Mouse (Mus musculus): ENCODE results near the gene Tnfrsf18.

The Tnfrsf18 gene

DNA sequence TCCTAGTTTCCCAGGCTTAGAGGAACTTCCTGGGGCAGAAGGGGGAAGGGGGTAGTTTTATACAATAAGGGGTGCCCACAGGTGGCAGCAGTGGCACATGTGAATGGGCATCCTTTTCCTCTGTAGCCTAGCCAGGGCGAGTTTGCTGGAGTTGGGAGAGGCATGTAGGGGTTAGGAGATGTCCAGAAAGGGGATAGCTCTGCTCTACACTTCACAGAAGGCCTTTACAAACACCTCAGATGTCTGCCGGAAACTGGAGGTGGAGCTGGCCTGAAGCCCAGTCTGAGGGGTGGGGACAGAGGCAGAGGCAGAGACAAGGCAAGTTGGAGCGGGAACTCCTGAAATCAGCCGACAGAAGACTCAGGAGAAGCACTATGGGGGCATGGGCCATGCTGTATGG, at the start of gene Tnfrsf18:
Gene Tnfrsf18 (plus strand): TSS at position 152 of the 400 bp plus-strand sequence.
- no peak for DNase-seq (ENCODE audit: extremely low spot score, low read depth, low spot score)

DNA sequence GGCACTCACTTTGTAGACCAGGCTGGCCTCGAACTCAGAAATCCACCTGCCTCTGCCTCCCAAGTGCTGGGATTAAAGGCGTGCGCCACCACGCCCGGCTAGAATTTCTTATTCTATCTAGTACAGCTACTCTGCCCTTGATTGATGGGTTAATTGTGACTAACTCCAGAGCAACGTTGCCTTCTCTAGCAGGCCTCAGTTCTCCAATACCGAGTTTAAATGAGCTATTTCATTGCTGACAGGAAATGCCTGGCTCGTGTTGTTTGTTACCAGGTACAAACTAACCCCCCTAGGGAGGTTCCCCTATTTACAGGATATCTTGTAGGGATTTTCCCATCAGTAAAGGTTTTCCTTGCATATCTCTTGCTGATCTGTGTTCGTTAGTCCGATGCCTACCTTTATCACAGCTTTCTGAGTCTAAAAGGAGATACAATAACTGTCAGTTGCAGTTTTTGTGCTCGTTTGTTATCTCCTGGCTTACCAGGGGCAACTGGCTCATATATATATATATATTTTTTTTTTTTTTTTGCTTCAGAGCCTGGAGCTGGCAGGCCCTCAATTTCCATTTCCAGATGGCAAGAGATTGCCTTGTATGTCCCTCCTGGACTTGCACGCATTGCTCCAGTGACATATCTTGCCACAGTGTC, 44.4 kb upstream of the Tnfrsf18 start:
- no peak for DNase-seq (ENCODE audit: extremely low spot score, low read depth, low spot score)

DNA sequence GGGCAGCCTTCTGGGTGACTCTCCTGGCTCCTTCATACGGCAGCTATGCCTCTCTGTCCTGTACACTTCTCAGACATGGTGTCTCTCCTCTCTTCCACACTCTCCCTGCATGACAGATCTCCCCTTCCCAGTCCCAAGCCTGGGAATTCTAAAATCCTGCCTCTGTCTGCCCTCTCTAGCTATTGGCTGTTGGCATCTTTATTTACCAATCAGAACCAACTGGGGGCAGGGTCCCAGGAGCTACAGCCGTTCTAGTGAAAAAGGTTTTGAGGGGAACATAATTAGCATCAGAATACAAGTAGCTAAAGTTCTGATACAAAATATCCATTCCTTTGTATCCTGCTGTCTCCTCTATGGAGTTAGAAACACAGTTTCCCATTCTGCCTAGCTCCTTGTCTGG, 42.2 kb upstream of the Tnfrsf18 start:
- no peak for DNase-seq (ENCODE audit: extremely low spot score, low read depth, low spot score)

- no peak for DNase-seq (ENCODE audit: extremely low spot score, low read depth, low spot score)
Observed at GRCm38 (mm10) chr4:155991211-155991907, 34.6 kb upstream of the Tnfrsf18 start.

- no peak for DNase-seq (ENCODE audit: extremely low spot score, low read depth, low spot score)
Observed at GRCm38 (mm10) chr4:155991908-155992230, 34.1 kb upstream of the Tnfrsf18 start.

DNA sequence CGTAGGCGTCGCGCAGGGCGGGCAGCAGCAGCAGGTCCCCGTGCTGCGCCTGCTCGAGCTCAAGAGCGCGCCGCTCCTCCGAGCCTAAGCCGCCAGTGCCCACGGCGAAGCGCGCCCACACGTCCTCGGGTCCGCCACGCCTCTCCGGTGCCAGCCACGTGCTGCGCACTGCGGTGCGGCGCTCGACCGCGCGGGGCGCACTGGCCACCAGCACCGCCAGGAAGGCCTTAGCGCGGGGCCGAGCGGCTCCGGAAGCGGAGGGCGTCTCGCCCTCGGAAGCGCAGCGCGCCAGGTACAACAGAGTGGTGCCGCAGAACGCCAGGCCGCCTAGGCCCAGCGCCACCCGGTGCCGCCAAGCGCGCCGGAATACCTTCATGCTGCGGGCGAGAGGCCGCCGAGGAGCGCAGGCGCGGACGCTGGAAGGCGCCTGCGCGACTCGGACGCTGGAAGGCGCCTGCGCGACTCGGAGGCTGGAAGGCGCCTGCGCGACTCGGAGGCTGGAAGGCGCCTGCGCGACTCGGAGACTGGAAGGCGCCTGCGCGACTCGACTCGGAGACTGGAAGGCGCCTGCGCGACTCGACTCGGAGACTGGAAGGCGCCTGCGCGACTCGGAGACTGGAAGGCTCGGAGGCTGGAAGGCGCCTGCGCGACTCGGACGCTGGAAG, 33.6 kb upstream of the Tnfrsf18 start, which contains the start of the genes B3galt6 and Sdf4:
Gene B3galt6 (minus strand): TSS at position 409 of the 665 bp plus-strand sequence.
Gene Sdf4 (plus strand): TSS at position 632 of the 665 bp plus-strand sequence.
- DNase-seq (ENCODE audit: extremely low spot score, low read depth, low spot score): peak; percentile 49

DNA sequence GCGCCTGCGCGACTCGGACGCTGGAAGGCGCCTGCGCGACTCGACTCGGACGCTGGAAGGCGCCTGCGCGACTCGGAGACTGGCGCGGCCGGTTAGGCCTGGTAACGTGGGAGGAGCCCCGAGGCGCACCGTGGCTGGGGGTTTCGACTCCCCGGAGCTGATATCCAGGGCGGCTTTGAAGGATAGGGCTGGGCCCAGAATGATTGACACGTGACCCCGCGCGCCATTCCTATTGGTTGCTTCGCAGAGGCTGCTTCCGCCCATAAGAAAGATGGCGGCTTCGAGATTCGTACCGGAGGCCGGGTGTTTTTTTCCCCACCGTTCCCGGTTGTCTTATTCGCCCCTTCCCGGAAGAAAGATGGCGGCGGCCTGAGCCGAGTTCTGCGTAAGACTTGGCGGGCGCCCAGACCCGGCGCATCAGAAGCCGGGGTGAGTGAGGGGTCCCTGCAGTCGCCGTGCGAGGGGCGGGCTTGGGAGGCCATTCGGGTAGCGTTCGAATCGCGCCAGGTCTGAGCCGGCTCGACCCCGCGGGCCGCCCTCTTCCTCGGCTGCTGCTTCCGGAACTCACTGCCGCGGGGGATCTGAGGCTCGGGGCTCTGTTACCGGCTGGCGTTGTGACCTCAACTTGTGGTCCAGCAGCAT, 32.9 kb upstream of the Tnfrsf18 start:
- peak; percentile 72 for DNase-seq (ENCODE audit: extremely low spot score, low read depth, low spot score)

DNA sequence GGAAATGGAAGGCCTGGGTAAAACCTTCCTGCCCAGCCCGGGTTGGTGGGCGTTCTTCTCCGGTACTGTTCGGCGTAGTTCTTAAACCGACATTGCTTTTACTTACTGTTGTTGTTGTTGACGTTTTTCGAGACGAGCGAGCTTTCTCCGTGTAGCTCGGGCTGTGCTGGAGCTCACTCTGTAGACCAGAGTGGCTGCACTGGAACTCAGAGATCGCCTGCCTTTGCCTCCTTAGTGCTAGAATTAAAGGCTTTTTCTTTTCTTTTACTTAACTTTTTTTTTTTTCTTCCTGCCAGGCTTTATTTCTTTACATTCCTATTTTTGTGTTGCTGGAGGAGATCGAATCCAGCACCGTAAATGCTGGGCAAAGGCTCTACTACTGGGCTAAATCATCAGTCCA, 32.4 kb upstream of the Tnfrsf18 start:
- no peak for DNase-seq (ENCODE audit: extremely low spot score, low read depth, low spot score)

DNA sequence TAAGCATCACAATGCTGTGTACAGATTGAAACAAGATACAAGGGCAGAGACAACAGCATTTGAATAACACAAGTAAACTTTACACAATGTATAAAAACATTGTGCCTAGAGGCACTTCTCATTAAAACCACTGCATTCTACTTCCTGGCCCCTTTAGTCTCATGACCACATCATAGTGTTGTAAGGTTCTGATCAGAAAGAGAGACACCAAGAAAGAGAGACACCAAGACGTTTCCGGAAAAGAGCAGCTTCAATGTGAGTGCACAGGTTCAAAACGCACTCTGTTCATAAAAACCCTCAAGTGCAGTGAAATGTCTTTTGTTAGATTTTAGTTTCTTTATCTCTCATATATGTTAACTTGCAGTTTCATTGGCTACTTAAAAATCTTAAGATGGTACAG, 21.9 kb upstream of the Tnfrsf18 start:
- DNase-seq (ENCODE audit: extremely low spot score, low read depth, low spot score): no peak

DNA sequence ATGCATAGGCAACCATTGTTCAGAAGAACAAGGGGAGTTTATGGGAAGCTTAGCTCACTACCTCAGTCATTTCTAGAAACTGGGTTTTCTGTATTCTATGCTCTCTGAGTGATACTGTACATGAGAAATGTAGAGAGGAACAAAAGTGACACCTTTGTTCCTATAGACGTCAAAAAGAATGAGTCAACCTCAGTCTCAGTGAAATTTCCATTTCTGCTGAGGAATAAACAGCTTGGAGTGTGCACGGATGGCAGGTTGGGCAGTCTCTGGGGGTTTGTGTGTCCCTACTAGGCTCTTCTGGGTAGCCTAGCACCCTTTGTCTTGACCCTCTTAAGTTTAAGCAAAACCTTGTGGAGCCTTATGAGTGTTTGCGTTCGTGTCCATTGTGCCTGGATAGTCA, 17.6 kb upstream of the Tnfrsf18 start:
- DNase-seq (ENCODE audit: extremely low spot score, low read depth, low spot score): no peak

DNA sequence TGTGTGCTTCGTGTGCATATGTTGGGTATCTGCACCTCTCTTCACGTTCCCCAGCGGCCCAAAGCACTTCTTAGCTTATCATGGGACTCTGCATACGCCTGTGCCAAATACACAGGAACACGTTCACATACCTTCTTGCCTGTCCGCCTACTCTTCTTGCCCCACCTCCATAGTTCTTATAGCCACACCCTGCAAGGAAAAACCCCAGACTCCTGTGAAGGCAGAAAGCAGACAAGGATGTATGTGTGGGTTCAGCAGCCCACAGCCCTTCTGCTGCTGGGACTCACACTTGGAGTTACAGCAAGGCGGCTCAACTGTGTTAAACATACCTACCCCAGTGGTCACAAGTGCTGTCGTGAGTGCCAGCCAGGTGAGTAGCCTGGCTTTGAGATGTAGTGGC, 12.3 kb upstream of the Tnfrsf18 start, which contains the start of gene Tnfrsf4:
Gene Tnfrsf4 (plus strand): TSS at position 207 of the 400 bp plus-strand sequence.
- DNase-seq (ENCODE audit: extremely low spot score, low read depth, low spot score): no peak

GRCm38 (mm10) chr4:156014436-156014835, 11.5 kb upstream of the Tnfrsf18 start:
- no peak for DNase-seq (ENCODE audit: extremely low spot score, low read depth, low spot score)

GRCm38 (mm10) chr4:156019771-156020170, 6.2 kb upstream of the Tnfrsf18 start:
- no peak for DNase-seq (ENCODE audit: extremely low spot score, low read depth, low spot score)

GRCm38 (mm10) chr4:156021381-156021780, 4.6 kb upstream of the Tnfrsf18 start:
- no peak for DNase-seq (ENCODE audit: extremely low spot score, low read depth, low spot score)

- no peak for DNase-seq (ENCODE audit: extremely low spot score, low read depth, low spot score)
Observed at GRCm38 (mm10) chr4:156021942-156022419, 4.0 kb upstream of the Tnfrsf18 start.

- DNase-seq (ENCODE audit: extremely low spot score, low read depth, low spot score): no peak
Observed at GRCm38 (mm10) chr4:156023520-156023919, 2.4 kb upstream of the Tnfrsf18 start.

- no peak for DNase-seq (ENCODE audit: extremely low spot score, low read depth, low spot score)
Observed at GRCm38 (mm10) chr4:156024184-156024583, 1.8 kb upstream of the Tnfrsf18 start.

GRCm38 (mm10) chr4:156028580-156028979, 2.6 kb downstream of the Tnfrsf18 start:
- no peak for DNase-seq (ENCODE audit: extremely low spot score, low read depth, low spot score)

- DNase-seq (ENCODE audit: extremely low spot score, low read depth, low spot score): no peak
Observed at GRCm38 (mm10) chr4:156030651-156031118, 4.7 kb downstream of the Tnfrsf18 start.

DNA sequence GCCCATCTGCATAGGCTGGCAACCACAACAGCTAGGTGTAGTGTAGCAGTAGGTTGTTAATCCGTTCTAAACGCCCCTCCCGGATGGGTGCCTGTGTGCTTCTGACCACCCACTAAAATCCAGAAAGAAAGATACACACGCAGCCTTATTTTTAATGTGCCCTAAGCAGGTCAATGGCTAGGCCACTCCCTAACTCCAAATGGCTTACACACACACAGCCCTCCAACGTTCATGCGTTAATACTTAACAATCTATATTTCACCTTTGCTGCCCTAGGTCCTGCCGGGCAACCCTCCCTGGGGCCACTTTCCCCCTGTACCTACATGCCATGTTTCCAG, 5.3 kb downstream of the Tnfrsf18 start:
- no peak for DNase-seq (ENCODE audit: extremely low spot score, low read depth, low spot score)
